Mouse (Mus musculus): ENCODE data around the gene Gstp2.

Gene Gstp2

GRCm38 (mm10) chr19:4045966-4046865 is at the start of gene Gstp2:
TSS of gene Gstp2 (minus strand) at chr19:4046023.
- no peak for DNase-seq (ENCODE audit: extremely low spot score, low spot score)

DNA sequence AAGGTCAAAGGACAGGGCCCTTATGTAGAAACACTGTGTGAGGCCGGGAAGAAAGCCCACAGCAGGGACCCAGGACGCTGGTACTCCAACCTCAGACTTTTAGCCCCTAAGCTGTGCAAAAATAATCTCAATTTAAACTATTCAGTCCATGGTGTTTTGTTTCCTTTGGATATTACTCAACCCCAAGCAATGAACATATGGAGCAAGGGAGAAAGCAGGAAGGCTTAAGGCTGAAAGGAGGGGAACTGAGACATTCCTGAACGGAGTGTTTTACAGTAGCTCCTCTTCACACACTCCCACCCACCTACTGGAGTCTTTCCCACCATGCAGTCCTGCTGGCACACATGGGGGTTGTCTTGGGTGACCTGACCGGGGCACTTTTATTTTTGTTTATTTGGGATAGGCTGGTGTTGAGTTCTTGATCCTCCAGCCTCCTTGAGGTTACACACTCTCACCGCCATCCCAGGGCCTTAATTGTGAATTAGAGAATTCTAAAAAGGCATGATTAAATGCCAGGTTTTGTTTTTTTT is 49.0 kb upstream of the Gstp2 start:
- DNase-seq (ENCODE audit: extremely low spot score, low spot score) = no peak

DNA sequence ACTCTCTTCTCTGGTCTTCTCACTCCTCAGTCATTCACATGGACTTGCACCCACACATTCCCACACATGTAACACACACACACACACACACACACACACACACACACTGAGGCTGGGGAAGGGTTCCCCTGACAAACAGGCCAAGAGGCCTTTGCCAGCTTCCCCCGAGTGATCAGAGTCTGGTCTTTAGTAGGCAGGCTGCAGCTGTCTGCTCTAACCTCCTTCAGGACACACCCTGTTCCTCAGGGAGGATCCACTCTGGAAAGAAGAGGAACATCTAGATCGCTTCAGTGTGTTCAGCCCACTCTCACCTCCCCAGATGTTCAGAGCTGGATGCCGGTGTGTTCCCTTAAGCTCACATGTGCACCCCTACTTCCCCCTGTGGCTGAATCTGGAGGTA is 48.5 kb upstream of the Gstp2 start:
- no peak for DNase-seq (ENCODE audit: extremely low spot score, low spot score)

DNA sequence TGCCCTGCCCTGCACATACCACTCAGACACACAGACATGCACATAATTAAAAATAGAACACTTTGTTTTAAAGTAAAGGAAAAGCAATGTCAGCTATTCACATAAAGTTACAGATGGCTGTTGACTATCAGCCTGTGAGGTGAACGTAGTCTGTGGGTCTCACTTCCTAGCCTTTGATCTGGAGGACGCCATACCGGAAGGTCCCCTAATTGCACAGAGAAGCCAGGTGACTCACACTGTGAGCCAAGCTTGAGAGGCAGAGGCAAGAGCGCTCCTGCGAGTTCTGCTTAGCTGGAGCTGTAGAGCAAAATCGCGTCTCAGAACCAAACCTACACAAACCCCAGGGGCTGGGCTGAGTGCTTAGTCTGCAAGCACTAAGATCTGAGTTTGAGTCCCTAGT is 47.9 kb upstream of the Gstp2 start:
- no peak for DNase-seq (ENCODE audit: extremely low spot score, low spot score)

- DNase-seq (ENCODE audit: extremely low spot score, low spot score) = no peak
Measured at GRCm38 (mm10) chr19:4092750-4093149, 46.9 kb upstream of the Gstp2 start.

GRCm38 (mm10) chr19:4091383-4091782 is 45.6 kb upstream of the Gstp2 start:
- no peak for DNase-seq (ENCODE audit: extremely low spot score, low spot score)

GRCm38 (mm10) chr19:4090446-4090845 is 44.6 kb upstream of the Gstp2 start:
- no peak for DNase-seq (ENCODE audit: extremely low spot score, low spot score)

- DNase-seq (ENCODE audit: extremely low spot score, low spot score) = no peak
Measured at GRCm38 (mm10) chr19:4089128-4089527, 43.3 kb upstream of the Gstp2 start.

- no peak for DNase-seq (ENCODE audit: extremely low spot score, low spot score)
Measured at GRCm38 (mm10) chr19:4088146-4088545, 42.3 kb upstream of the Gstp2 start.

DNA sequence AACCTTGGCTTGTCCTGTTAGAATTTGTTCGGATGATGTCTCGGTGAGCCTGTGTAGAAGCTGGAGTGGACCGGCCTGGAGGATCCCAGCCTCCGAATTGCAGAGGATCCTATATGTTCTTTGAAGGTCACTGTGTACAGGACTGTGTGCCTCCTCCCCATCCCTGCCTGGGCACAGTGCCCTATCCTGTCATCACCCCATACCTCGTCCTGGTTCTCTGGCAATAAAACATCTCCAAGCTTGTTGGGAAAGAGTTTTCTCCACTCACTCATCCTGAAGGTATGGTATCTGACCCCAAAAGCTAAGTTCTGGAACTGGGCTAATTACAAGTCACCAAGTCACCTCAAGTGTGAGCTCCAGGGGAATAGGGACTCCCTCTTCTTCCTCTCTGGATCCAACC is 41.3 kb upstream of the Gstp2 start:
- DNase-seq (ENCODE audit: extremely low spot score, low spot score) = no peak

DNA sequence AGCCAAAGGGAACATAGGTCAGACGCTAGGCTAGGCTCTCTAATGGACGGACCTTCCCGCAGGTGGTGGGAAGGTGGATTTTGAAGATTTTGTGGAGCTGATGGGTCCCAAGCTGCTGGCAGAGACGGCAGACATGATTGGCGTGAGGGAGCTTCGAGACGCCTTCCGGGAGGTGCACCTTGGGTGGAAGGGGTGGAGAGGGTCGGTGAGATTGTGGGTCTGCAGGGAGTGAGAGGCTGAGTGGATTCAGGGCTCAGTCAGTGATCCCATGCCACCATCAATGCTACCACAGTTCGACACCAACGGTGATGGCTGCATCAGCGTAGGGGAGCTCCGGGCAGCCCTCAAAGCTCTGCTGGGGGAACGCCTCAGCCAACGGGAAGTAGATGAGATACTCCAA is 40.3 kb upstream of the Gstp2 start:
- no peak for DNase-seq (ENCODE audit: extremely low spot score, low spot score)

DNA sequence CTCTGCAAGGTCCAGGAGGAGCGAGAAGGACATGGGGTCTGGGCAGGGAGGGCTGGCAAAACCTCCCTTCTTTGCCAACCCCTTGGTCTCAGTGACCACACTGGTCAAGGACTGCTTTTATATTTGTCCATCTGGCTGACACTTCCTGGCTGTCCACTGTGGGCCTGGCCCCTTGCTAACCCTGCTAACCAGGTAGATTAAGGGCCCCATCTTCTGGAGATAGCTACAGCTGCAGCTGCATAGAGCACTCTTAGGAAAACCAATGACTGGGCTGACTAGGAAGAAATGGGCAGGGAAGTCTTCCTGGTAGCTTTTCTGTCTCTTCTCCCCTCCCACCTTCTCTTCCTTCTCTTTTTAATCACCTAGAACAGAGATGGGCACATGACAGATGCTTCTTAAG is 39.2 kb upstream of the Gstp2 start:
- DNase-seq (ENCODE audit: extremely low spot score, low spot score) = no peak

DNA sequence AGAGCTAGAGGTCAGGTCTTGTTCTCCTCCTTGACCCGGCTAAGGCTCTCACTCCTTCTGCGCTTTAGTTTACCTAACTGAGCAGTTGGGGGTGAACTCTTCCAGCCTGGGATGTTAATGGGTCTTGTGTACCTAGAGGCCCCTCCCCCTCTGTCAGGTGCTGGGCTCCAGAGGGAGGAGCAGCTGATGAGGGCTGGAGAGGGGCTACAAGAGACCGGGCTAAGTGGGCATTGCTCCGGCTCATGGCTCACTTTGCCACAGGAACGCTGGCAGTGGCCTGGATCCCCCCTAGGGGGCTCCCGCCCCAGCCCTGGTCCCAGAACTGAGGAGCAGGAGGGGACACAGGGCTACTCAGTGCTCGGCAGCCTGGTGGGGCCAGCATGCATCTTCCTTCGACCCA is 38.0 kb upstream of the Gstp2 start:
- DNase-seq (ENCODE audit: extremely low spot score, low spot score) = no peak

DNA sequence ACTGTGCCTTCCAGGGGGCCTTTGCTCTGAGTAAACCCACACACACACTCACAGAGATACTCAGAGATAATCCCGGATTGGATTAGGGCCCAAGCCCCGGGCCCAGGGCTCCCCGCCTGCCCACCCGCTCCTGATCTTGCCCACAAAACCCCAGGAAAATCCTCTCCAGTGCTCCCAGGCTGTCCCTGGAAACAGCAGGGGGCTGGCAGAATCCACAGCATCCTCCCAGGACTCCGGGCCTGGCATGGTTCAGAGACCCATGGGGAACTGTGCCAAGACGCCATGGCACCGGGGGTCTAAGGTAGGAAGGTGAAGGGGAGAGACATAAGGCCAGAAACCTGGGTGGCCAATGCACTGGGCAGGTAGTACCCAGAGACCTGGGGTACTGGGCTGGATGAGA is 37.5 kb upstream of the Gstp2 start:
- DNase-seq (ENCODE audit: extremely low spot score, low spot score) = no peak

GRCm38 (mm10) chr19:4082219-4082965 is 36.6 kb upstream of the Gstp2 start:
- no peak for DNase-seq (ENCODE audit: extremely low spot score, low spot score)

DNA sequence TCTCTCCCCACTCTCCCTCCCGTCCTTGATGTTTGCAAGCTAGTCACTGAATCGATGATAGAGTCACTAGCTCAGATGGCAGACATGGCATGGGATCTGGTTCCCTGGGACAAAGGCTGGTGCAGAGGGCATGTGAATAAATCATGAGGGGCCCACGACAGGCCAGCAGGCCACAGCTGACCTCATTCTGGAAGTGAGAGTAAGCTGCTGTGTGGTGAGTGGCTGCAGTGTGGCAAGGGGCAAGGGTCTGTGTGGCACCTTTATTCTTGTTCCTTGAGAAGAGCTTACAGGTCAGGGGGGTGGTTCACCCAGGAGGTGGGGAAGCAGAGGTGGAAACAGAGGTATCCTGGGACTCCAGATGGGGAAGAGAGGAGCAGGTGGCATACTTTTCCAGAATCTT is 35.6 kb upstream of the Gstp2 start, which contains the start of gene Cabp2:
Gene Cabp2 (plus strand): TSS at position 185 of the 400 bp plus-strand sequence.
- no peak for DNase-seq (ENCODE audit: extremely low spot score, low spot score)

DNA sequence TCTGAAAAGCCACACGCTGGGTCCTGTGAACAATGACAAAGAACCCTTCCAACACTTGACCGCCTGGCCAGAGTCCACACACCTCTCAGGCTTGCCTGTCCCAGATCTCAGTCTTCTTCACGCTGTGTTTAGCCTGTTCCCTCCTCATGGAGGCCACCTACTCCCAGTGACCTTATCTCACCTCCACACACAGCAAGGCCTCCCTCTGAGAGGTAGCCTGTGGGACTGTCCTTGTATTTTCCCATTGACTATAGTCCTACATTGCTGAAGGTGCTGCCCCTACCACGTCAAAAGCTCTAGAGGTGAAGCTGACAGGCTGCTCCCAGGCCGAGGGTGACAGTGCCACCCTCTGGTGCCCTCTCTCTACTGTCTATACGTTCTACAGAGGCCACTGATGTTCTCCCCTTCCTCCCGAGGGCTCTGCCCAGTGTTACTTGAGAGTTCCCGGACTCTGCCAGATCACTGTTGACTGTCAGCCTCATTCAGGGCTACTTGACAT is 34.7 kb upstream of the Gstp2 start:
- no peak for DNase-seq (ENCODE audit: extremely low spot score, low spot score)

GRCm38 (mm10) chr19:4079594-4079993 is 33.8 kb upstream of the Gstp2 start:
- DNase-seq (ENCODE audit: extremely low spot score, low spot score) = no peak

DNA sequence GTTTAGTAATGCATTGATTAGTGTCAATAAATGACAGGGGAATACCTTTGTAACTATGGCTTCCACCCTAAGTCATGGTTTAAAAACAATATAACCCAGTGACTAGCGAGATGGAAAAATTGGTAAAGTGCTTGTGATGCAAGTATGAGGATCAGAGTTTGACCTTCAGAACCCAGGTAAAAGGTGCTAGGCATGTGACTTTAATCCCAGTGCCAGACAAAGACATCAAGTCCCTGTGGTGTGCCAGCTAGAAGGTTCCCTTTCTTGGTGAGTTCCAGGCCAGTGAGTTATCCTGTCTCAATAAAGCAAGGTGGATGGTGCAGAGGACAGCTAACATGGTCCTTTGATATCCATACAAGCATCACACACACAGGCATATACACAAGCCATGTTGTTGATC is 29.7 kb upstream of the Gstp2 start:
- no peak for DNase-seq (ENCODE audit: extremely low spot score, low spot score)

GRCm38 (mm10) chr19:4072706-4073424 is 27.0 kb upstream of the Gstp2 start:
- DNase-seq (ENCODE audit: extremely low spot score, low spot score) = no peak

DNA sequence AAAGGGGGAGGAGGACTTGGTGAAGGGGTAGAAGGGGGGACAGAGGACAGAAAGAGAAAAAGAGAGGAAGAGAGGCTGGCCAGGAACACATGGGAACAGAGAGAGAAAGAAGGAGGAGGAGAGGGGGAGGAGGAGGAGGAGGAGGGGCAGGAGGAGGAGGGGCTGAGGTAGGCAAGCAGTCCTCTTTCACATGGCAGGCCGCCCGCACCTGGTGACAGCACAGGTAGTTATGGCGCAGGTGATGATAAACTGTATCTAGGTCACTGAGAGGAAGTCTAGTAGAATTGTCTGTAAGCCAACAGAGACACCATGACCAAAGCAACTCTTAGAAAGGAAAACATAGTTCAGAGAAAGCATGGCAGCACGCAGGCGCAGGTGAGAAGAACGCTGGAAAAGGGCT is 25.6 kb upstream of the Gstp2 start:
- no peak for DNase-seq (ENCODE audit: extremely low spot score, low spot score)
